Mouse (Mus musculus) erythroid progenitor cell, adult 5-6 weeks (primary cell): ENCODE data around the gene Rnf144b. TPM values are rescaled to one million over a fixed set of nuclear protein-coding genes. Genes with fewer than 3 reads are reported as not detected.

Experiments used
- total RNA-seq, 2 experiments: library from RNA; stranded (forward) in 1 of 2; stranded (reverse) in 1 of 2; fragments of 150-400 nt in 1 of 2; fragments of 186-747, 209-891 nt in 1 of 2; gene quantifications; 2 replicates each; pipeline versions ENCODE4 v1.2.3 to v1.2.4; 2015 to 2017; ENCODE audit warnings: low replicate concordance in 2 of 2

Gene Rnf144b
- total RNA-seq, 2 experiments from 2014 or later = 0.84 to 1.1 TPM

Other genes starting within 250 kb of the Rnf144b start
- gene Kif13a, start 192.8 kb upstream of the Rnf144b start, total RNA-seq (2015; ENCODE audit: low replicate concordance) = 1.7 and 3.6 TPM in 2 replicates
- 6.5 and 6.7 TPM in 2 replicates for gene Kif13a, start 192.8 kb upstream of the Rnf144b start, total RNA-seq (2017; ENCODE audit: low replicate concordance)
- not detected in 2 replicates for gene Nhlrc1, start 107.8 kb upstream of the Rnf144b start, total RNA-seq (2015; ENCODE audit: low replicate concordance)
- gene Nhlrc1, start 107.8 kb upstream of the Rnf144b start, total RNA-seq (2017; ENCODE audit: low replicate concordance) = not detected in 2 replicates
- gene Kdm1b, start 79.2 kb upstream of the Rnf144b start, total RNA-seq (2015; ENCODE audit: low replicate concordance) = 3.4 and 4.3 TPM in 2 replicates
- 6.8 and 9.8 TPM in 2 replicates for gene Kdm1b, start 79.2 kb upstream of the Rnf144b start, total RNA-seq (2017; ENCODE audit: low replicate concordance)
- gene Tpmt, start 77.9 kb upstream of the Rnf144b start, total RNA-seq (2015; ENCODE audit: low replicate concordance) = 21.4 TPM in 1 of 2 replicates, not detected in the other
- 0.15 TPM in 1 of 2 replicates, not detected in the other for gene Tpmt, start 77.9 kb upstream of the Rnf144b start, total RNA-seq (2017; ENCODE audit: low replicate concordance)
- gene Dek, start 16.5 kb upstream of the Rnf144b start, total RNA-seq (2015; ENCODE audit: low replicate concordance) = 1,007 and 1,162 TPM in 2 replicates
- 1,638 and 2,076 TPM in 2 replicates for gene Dek, start 16.5 kb upstream of the Rnf144b start, total RNA-seq (2017; ENCODE audit: low replicate concordance)